Mouse (Mus musculus) CH12.LX (cell line): ENCODE data around the gene Inha. TPM values are rescaled to one million over a fixed set of nuclear protein-coding genes. Genes with fewer than 3 reads are reported as not detected.

Source experiments
- DNase-seq: peaks from one replicate; pipeline ENCODE4 v3.0.0-alpha.2; 2013; ENCODE audit errors: extremely low read depth
- H3K27ac ChIP-seq: 2 replicates; pipeline ENCODE4 v1.5.1; 2012; ENCODE audit warnings: low read depth, mild to moderate bottlenecking, control low read depth, moderate library complexity; ENCODE audit not compliant: insufficient read depth
- H3K27me3 ChIP-seq: replicated peaks from 2 replicates; pipeline ENCODE3; 2012; ENCODE audit warnings: inconsistent platforms
- H3K36me3 ChIP-seq, 2 experiments: replicated peaks in 1 of 2; 2 replicates each; pipeline versions ENCODE3 to v1.6.1; 2012; ENCODE audit warnings: inconsistent platforms in 1 of 2, low read length in 1 of 2, mild to moderate bottlenecking in 1 of 2, mixed read lengths in 1 of 2, moderate library complexity in 1 of 2; ENCODE audit not compliant: control insufficient read depth in 1 of 2, insufficient read depth in 1 of 2
- H3K4me1 ChIP-seq, 2 experiments: 2 replicates each; pipeline ENCODE4 v1.6.1; 2012; ENCODE audit warnings: inconsistent platforms in 1 of 2, moderate library complexity in 1 of 2; ENCODE audit not compliant: insufficient read depth in 2 of 2, control insufficient read depth in 1 of 2
- H3K4me2 ChIP-seq: 2 replicates; pipeline ENCODE4 v1.6.1; 2012; ENCODE audit warnings: low read depth, mild to moderate bottlenecking, control low read depth; ENCODE audit not compliant: poor library complexity, insufficient read depth, severe bottlenecking
- H3K4me3 ChIP-seq, 3 experiments: fragments of 150-350 bp in 1 of 3; sonication (generic) in 1 of 3; replicated peaks in 1 of 3; 2 replicates each; pipeline versions ENCODE3 to v1.5.1; 2011 to 2012; ENCODE audit warnings: low read depth in 2 of 3, low read length in 2 of 3, mild to moderate bottlenecking in 2 of 3, moderate library complexity in 2 of 3, control low read depth in 1 of 3, improper control_type of control experiment in 1 of 3, inconsistent platforms in 1 of 3, mixed read lengths in 1 of 3; ENCODE audit not compliant: poor library complexity in 1 of 3
- H3K79me2 ChIP-seq: replicated peaks from 2 replicates; pipeline ENCODE4 v1.6.1; 2012; ENCODE audit warnings: mild to moderate bottlenecking, moderate library complexity; ENCODE audit not compliant: control insufficient read depth, poor library complexity, insufficient read depth, severe bottlenecking; ENCODE audit errors: extremely low read depth
- H3K9ac ChIP-seq: 2 replicates; pipeline ENCODE4 v1.6.1; 2012; ENCODE audit warnings: low read depth, mild to moderate bottlenecking, control low read depth, moderate library complexity; ENCODE audit not compliant: insufficient read depth
- H3K9me3 ChIP-seq: replicated peaks from 2 replicates; pipeline ENCODE3; 2012; ENCODE audit warnings: low read length, inconsistent platforms, mixed read lengths
- CTCF ChIP-seq, 2 experiments: IDR thresholded peaks in 1 of 2; conservative IDR thresholded peaks in 1 of 2; 2 replicates each; pipeline ENCODE4 v1.5.1; 2011 to 2012; ENCODE audit warnings: low read depth in 2 of 2, low read length in 2 of 2, improper control_type of control experiment in 1 of 2, inconsistent platforms in 1 of 2, mild to moderate bottlenecking in 1 of 2, moderate library complexity in 1 of 2
- EP300 ChIP-seq: IDR thresholded peaks from 2 replicates; pipeline ENCODE4 v1.6.1; 2011; ENCODE audit warnings: low read length, improper control_type of control experiment
- ETS1 ChIP-seq: conservative IDR thresholded peaks from 2 replicates; pipeline ENCODE4 v1.6.1; 2012; ENCODE audit warnings: low read depth, mild to moderate bottlenecking, inconsistent platforms, low read length, improper control_type of control experiment, moderate library complexity
- GABPA ChIP-seq: IDR thresholded peaks from 2 replicates; pipeline ENCODE4 v1.6.1; 2012; ENCODE audit warnings: low read depth, low read length, improper control_type of control experiment, inconsistent platforms; ENCODE audit not compliant: insufficient replicate concordance
- JUN ChIP-seq: IDR thresholded peaks from 2 replicates; pipeline ENCODE4 v1.6.1; 2011; ENCODE audit warnings: low read depth, mild to moderate bottlenecking, low read length, improper control_type of control experiment, moderate library complexity; ENCODE audit not compliant: insufficient read depth
- KAT2A ChIP-seq: IDR thresholded peaks from 2 replicates; pipeline ENCODE4 v1.6.1; 2012; ENCODE audit warnings: low read length, improper control_type of control experiment, inconsistent platforms; ENCODE audit not compliant: insufficient replicate concordance
- MAFK ChIP-seq: IDR thresholded peaks from 2 replicates; pipeline ENCODE4 v1.6.1; 2011; ENCODE audit warnings: low read length, improper control_type of control experiment; ENCODE audit not compliant: insufficient replicate concordance
- MAX ChIP-seq: IDR thresholded peaks from 2 replicates; pipeline ENCODE4 v1.6.1; 2011; ENCODE audit warnings: low read length, improper control_type of control experiment
- MAZ ChIP-seq: IDR thresholded peaks from 2 replicates; pipeline ENCODE4 v1.6.1; 2012; ENCODE audit warnings: low read depth, mild to moderate bottlenecking, inconsistent platforms, low read length, improper control_type of control experiment, moderate library complexity
- PAX5 ChIP-seq: IDR thresholded peaks from 2 replicates; pipeline ENCODE4 v1.6.1; 2012; ENCODE audit warnings: low read length, inconsistent platforms, mixed read lengths
- POLR2A ChIP-seq: IDR thresholded peaks from 2 replicates; pipeline ENCODE4 v1.6.1; 2011; ENCODE audit warnings: low read depth, mild to moderate bottlenecking, improper control_type of control experiment, low read length
- POLR2AphosphoS2 ChIP-seq: IDR thresholded peaks from 2 replicates; pipeline ENCODE4 v1.6.1; 2011; ENCODE audit warnings: low read depth, low read length, improper control_type of control experiment
- SIN3A ChIP-seq: IDR thresholded peaks from 2 replicates; pipeline ENCODE4 v1.6.1; 2012; ENCODE audit warnings: low read length, improper control_type of control experiment, inconsistent platforms
- TCF12 ChIP-seq: IDR thresholded peaks from 2 replicates; pipeline ENCODE4 v1.6.1; 2014; ENCODE audit warnings: low read depth, mild to moderate bottlenecking, inconsistent platforms, low read length, improper control_type of control experiment
- UBTF ChIP-seq: IDR thresholded peaks from 2 replicates; pipeline ENCODE4 v1.6.1; 2012; ENCODE audit warnings: low read depth, mild to moderate bottlenecking, inconsistent platforms, low read length, improper control_type of control experiment, moderate library complexity
- USF1 ChIP-seq: IDR thresholded peaks from 2 replicates; pipeline ENCODE4 v1.6.1; 2014; ENCODE audit warnings: low read depth, mild to moderate bottlenecking, inconsistent platforms, low read length, improper control_type of control experiment
- USF2 ChIP-seq: conservative IDR thresholded peaks from 2 replicates; pipeline ENCODE4 v1.6.1; 2011; ENCODE audit warnings: low read depth, low read length, improper control_type of control experiment
- ZC3H11A ChIP-seq: IDR thresholded peaks from 2 replicates; pipeline ENCODE4 v1.6.1; 2012; ENCODE audit warnings: low read depth, mild to moderate bottlenecking, inconsistent platforms, low read length, improper control_type of control experiment
- ZKSCAN1 ChIP-seq: IDR thresholded peaks from 2 replicates; pipeline ENCODE4 v1.6.1; 2012; ENCODE audit warnings: low read depth, inconsistent platforms, low read length, improper control_type of control experiment, borderline replicate concordance
- ZMIZ1 ChIP-seq: IDR thresholded peaks from 2 replicates; pipeline ENCODE4 v1.6.1; 2012; ENCODE audit warnings: low read depth, mild to moderate bottlenecking, inconsistent platforms, low read length, improper control_type of control experiment
- ZNF384 ChIP-seq: IDR thresholded peaks from 2 replicates; pipeline ENCODE4 v1.6.1; 2012; ENCODE audit warnings: low read depth, low read length, improper control_type of control experiment, inconsistent platforms
- dilution Hi-C: fragments of 300-500 bp; cut with MboI; formaldehyde crosslinking; loops from 2 replicates; pipeline ENCODE4 v1.14.3; 2020; ENCODE audit warnings: low sequenced_read_pairs; ENCODE audit not compliant: extremely low pct_unique_long_range_greater_than_20kb, extremely low pct_ligation_motif_present
- in situ Hi-C: fragments of 300-500 bp; cut with MboI; formaldehyde crosslinking; loops from 3 replicates; pipeline ENCODE4 v1.14.3; 2019; ENCODE audit warnings: low sequenced_read_pairs, low pct_ligation_motif_present, low pct_unique_long_range_greater_than_20kb, mixed read lengths
- polyA plus RNA-seq: library from polyadenylated mRNA; unstranded; fragments of >175 nt; gene quantifications from 2 replicates; pipeline ENCODE4 v1.2.1, GENCODE M21; 2012; ENCODE audit warnings: low read depth; ENCODE audit not compliant: insufficient read length
- total RNA-seq, 2 experiments: library from RNA; depleted of rRNA; stranded (reverse); fragments of 300-350 nt in 1 of 2; fragments of >200 nt in 1 of 2; gene quantifications; 2 replicates each; pipeline ENCODE4 v1.2.3; 2012 to 2014

The Inha gene
- total and polyA plus RNA-seq, 3 experiments = not detected

DNA sequence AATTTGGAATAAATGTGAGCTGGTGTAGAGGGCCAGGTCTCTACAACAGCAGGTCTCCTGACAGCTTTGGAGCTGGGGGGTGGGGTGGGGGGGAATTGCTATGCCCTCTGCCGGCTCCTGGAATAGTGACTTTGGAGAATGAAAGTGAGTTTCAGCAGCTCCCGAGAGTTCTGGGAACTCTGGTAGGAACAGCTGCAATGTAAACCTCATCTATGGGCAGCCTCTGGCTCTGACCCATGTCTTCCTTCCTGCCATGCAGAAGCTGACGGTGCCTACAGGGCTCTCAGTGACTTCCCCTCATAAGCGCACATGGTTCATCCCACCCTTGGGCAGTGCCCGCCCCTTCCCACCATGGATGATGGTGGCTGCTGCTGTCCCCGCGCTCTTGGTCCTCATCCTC, 48.8 kb downstream of the Inha start:
- H3K9ac ChIP-seq = no peak overlapping the region
- H3K79me2 ChIP-seq = no peaks in the 10 kb centered on the region
- no peak for TF ChIP-seq ZNF384
- no peak for TF ChIP-seq ZC3H11A
- no peak for TF ChIP-seq SIN3A
- TF ChIP-seq TCF12 = no peak
- no peak for TF ChIP-seq MAX
- no peak for TF ChIP-seq JUN
- no peak for TF ChIP-seq POLR2A
- TF ChIP-seq GABPA = no peak
- TF ChIP-seq USF2 = no peak
- TF ChIP-seq UBTF = no peak
- TF ChIP-seq PAX5 = no peak
- no peak overlapping the region for H3K4me2 ChIP-seq
- in situ Hi-C loops = loop anchor here (5.0 to 25.0 kb wide), 2 partner anchors 37 to 218 kb away; no protein-coding TSS in a partner anchor
- H3K36me3 ChIP-seq = no peaks in the 10 kb centered on the region
- dilution Hi-C loops = no loop called here
- no peaks in the 10 kb centered on the region for H3K9me3 ChIP-seq
- H3K27ac ChIP-seq = no peak overlapping the region
- DNase-seq = no peak
- peaks cover 42% of the 10 kb centered on the region for H3K27me3 ChIP-seq
- peaks cover 3 to 19% of the 10 kb centered on the region in 2 experiments for H3K4me1 ChIP-seq
- H3K4me3 ChIP-seq = no peak overlapping the region

DNA sequence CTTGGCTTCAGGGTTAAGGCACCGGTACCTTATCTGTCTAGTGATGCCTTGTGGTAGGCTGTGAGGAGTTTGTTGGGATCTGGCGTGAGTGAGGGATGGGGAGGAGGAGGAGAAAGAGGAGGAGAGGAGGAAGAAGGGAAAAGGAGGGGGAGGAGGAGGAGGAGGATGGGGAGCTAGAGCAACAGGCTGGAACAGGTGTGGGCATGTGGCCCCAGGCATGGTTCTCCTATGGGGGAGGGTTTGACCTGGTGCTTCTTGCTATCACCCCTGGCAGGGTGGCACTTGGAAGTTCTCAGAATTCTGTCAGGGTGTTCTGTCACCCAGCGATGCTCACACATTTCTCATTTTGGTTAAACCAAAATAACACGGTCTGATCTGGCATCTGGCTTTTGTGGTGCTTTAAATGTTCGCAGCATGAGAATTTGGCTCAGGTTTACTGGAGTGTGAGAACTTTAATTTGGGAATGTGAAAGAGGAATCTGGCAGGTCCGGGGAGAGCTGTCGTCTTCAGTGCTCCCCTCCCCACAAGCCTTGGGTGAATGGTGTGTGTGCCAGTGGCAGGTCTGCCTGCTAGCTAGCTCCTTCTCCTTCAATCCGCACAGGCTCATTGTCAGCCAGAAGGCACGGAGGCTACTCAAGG, 49.4 kb downstream of the Inha start:
- H3K4me2 ChIP-seq = no peak overlapping the region

More for the DNA sequence above, 49.4 kb downstream of the Inha start:
- peaks cover 36% of the 10 kb centered on the region for H3K27me3 ChIP-seq
- no peaks in the 10 kb centered on the region for H3K79me2 ChIP-seq
- H3K9me3 ChIP-seq = no peaks in the 10 kb centered on the region
- no peak for DNase-seq
- no peak overlapping the region for H3K4me3 ChIP-seq
- no peak overlapping the region for H3K27ac ChIP-seq
- in situ Hi-C loops = loop anchor here (5.0 to 25.0 kb wide), 2 partner anchors 36 to 219 kb away; no protein-coding TSS in a partner anchor
- dilution Hi-C loops = no loop called here
- H3K9ac ChIP-seq = no peak overlapping the region
- peaks cover 3 to 16% of the 10 kb centered on the region in 2 experiments for H3K4me1 ChIP-seq
- no peaks in the 10 kb centered on the region for H3K36me3 ChIP-seq
- TF ChIP-seq ZC3H11A (no peak), CTCF (conservative IDR thresholded peaks at IDR 0.05 in 1 of 2, IDR thresholded peaks at IDR 0.05 in 1 of 2; ENCODE audit: low read depth in 2 of 2, low read length in 2 of 2) (no peak), USF1 (no peak), USF2 (no peak), UBTF (no peak), TCF12 (no peak), POLR2AphosphoS2 (no peak), ETS1 (no peak), ZMIZ1 (no peak), JUN (no peak), EP300 (no peak), MAZ (no peak), ZKSCAN1 (no peak), MAFK (no peak), KAT2A (no peak)
- TF ChIP-seq, all 38 proteins: peak for 0
